Mouse (Mus musculus): ENCODE results near the gene Olfr1026.

The Olfr1026 gene

DNA sequence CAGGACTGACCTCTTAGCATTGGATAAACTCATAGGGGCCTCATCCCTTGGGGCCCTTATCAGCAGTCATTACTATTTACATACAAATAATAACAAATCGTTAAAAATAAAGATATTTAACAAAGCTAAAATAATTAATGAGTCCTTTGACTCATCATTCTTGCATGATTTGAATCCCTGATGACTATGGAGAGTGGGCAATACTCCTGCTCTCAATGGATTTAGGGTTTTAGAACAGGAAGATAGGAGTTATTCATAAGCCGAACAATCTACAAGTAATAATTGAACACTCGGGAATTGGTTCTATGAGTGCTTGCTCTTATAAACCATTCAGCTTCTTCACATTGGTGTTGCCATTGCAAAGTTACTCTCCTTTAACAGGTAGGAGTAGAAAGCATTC, at the start of gene Olfr1026:
Gene Olfr1026, plus strand, starts transcription at position 301 of the 400 bp plus-strand sequence.
- DNase-seq (ENCODE audit: low spot score in 2 of 2): no peak

DNA sequence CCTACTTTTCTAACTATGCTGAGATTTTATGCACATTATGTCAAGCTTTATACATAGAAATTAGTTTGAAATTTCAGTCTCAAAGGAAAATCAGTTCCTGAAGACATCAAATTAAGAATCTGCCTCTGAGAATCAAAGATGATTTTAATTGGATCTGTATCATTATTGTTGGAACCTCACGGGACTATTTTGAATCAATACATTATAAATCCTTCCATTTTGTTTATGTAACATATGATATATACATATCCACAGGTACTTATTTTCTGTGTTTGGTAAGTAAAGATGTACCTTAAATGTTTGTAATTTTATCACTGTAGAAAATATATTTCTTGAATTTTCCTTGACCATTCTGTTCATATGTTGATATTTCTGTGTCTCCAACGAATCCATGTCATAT, 36.0 kb upstream of the Olfr1026 start, which contains the start of gene Olfr1023:
Gene Olfr1023, plus strand, starts transcription at position 301 of the 400 bp plus-strand sequence.
- DNase-seq (ENCODE audit: low spot score in 2 of 2): no peak

- no peak for DNase-seq (ENCODE audit: low spot score in 2 of 2)
Measured at GRCm38 (mm10) chr2:85904952-85905351, 16.4 kb upstream of the Olfr1026 start, which contains the start of gene Olfr1024. TSS of gene Olfr1024 (minus strand) at chr2:85905052.

DNA sequence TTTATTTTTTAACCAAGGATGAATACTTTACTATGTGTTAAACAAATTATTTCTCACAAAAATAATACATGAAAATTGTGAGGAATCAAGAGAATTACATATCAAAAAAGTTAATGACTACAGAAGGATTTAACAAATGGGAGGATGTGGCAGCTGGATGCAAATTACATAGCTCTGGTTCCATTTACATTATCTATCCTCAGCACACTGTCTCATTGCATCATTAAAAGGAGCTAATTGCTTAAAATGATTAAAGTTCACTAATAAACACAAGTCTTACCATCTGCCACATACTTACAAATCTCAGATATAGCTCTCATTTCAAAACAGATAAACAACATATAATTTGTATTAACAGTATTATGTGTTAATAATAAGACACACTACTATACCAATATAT, 8.2 kb upstream of the Olfr1026 start:
- DNase-seq (ENCODE audit: low spot score in 2 of 2): no peak

DNA sequence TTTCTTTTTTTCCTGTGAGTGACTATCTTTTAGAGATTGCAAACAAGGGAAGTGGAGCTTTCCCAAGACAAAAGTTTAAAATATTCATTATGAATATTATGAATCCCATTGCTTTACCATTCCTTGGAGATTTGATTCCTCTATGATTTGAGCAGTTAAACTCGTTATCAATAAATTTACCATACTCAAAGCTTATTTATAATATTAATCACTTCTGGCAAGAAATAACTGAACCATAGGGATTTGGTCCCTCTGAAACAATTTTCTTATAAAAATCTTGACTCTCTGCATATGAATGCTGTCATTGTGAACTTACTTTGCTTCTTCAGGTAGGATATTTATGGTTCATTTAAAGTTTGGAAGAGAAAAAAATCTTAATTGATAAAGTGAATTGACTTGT, 6.5 kb upstream of the Olfr1026 start, which contains the start of gene Olfr1025-ps1:
Gene Olfr1025-ps1, plus strand, starts transcription at position 301 of the 400 bp plus-strand sequence.
- no peak for DNase-seq (ENCODE audit: low spot score in 2 of 2)

DNA sequence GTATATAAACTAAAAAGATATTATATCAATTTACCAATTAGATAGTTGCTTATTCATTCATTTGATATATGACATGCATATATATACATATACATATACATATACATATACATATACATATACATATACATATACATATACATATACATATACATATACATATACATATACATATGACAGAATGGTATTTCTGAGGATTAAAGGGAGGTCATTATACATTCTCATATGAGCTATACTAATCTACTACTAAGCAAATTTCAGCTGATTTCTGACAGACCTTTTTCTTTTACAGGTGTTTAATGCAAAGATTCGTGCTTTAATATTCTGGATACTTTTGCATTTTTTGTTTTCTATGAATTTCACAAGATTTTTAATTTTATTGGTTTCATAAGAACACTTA, 28.8 kb downstream of the Olfr1026 start, which contains the start of gene Olfr1028:
Gene Olfr1028, plus strand, starts transcription at position 301 of the 400 bp plus-strand sequence.
- DNase-seq (ENCODE audit: low spot score in 2 of 2): no peak

- DNase-seq (ENCODE audit: low spot score in 2 of 2): no peak
Measured at GRCm38 (mm10) chr2:85973595-85973994, 52.2 kb downstream of the Olfr1026 start, which contains the start of gene Olfr1029. TSS of gene Olfr1029 (plus strand) at chr2:85973895.

All from right cerebral cortex, postnatal 10 days (tissue).